Mouse (Mus musculus) spleen, postnatal 10 days (tissue): ENCODE results near the gene Ppt1.
"Not testable (repeated sequence)": the region's sequence is repeated elsewhere in the genome, so short reads cannot be mapped to it uniquely, and the experiment has no call there.

Experiments used
- DNase-seq, 2 experiments: peaks; one replicate each; pipeline ENCODE4 v3.0.0; 2021 to 2022; ENCODE audit warnings: low spot score in 2 of 2

Ppt1 gene

GRCm38 (mm10) chr4:122835530-122836402, at the start of gene Ppt1:
Gene Ppt1, plus strand, starts transcription at chr4:122836242.
- DNase-seq = peak; percentile 66 to 91

GRCm38 (mm10) chr4:122789335-122790089, 46.5 kb upstream of the Ppt1 start:
- DNase-seq = no peak

GRCm38 (mm10) chr4:122808108-122808507, 27.9 kb upstream of the Ppt1 start:
- DNase-seq = peak; percentile 38 to 80

- DNase-seq = no peak
Measured at GRCm38 (mm10) chr4:122811180-122811579, 24.9 kb upstream of the Ppt1 start.

- no peak for DNase-seq
Measured at GRCm38 (mm10) chr4:122811824-122812223, 24.2 kb upstream of the Ppt1 start.

- DNase-seq = no peak
Measured at GRCm38 (mm10) chr4:122816202-122816601, 19.8 kb upstream of the Ppt1 start.

- DNase-seq = not testable (repeated sequence)
Measured at GRCm38 (mm10) chr4:122820941-122821340, 15.1 kb upstream of the Ppt1 start.

GRCm38 (mm10) chr4:122827651-122828050, 8.4 kb upstream of the Ppt1 start:
- DNase-seq = no peak

- no peak for DNase-seq
Measured at GRCm38 (mm10) chr4:122829339-122829738, 6.7 kb upstream of the Ppt1 start.

GRCm38 (mm10) chr4:122831888-122832287, 4.2 kb upstream of the Ppt1 start:
- no peak for DNase-seq

GRCm38 (mm10) chr4:122836403-122836775, 347 bp downstream of the Ppt1 start:
- no peak for DNase-seq

GRCm38 (mm10) chr4:122837180-122837730, 1.2 kb downstream of the Ppt1 start:
- no peak for DNase-seq

- no peak for DNase-seq
Measured at GRCm38 (mm10) chr4:122837994-122838393, 2.0 kb downstream of the Ppt1 start.

- DNase-seq = no peak
Measured at GRCm38 (mm10) chr4:122838416-122838815, 2.4 kb downstream of the Ppt1 start.

GRCm38 (mm10) chr4:122848150-122848621, 12.1 kb downstream of the Ppt1 start:
- peak in 1 of 2 experiments; percentile 50 for DNase-seq

GRCm38 (mm10) chr4:122851535-122851934, 15.5 kb downstream of the Ppt1 start:
- DNase-seq = no peak

GRCm38 (mm10) chr4:122853691-122854090, 17.6 kb downstream of the Ppt1 start:
- peak in 1 of 2 experiments; percentile 43 for DNase-seq

- no peak for DNase-seq
Measured at GRCm38 (mm10) chr4:122854770-122855169, 18.7 kb downstream of the Ppt1 start.

- DNase-seq = no peak
Measured at GRCm38 (mm10) chr4:122857909-122858308, 21.9 kb downstream of the Ppt1 start.

GRCm38 (mm10) chr4:122859096-122859674, 23.1 kb downstream of the Ppt1 start:
- no peak for DNase-seq

- no peak for DNase-seq
Measured at GRCm38 (mm10) chr4:122861836-122862235, 25.8 kb downstream of the Ppt1 start.

- no peak for DNase-seq
Measured at GRCm38 (mm10) chr4:122868041-122868440, 32.0 kb downstream of the Ppt1 start.
